Mouse (Mus musculus) adrenal gland, adult 2 months (tissue): ENCODE data around the gene Ebf3. TPM values are rescaled to one million over a fixed set of nuclear protein-coding genes. Genes with fewer than 3 reads are reported as not detected.

Experiments
- DNase-seq: peaks from one replicate; pipeline ENCODE4 v3.0.0; 2021
- polyA plus RNA-seq: library from polyadenylated mRNA; depleted of rRNA; stranded (reverse); fragments of >200 nt; gene quantifications from 2 replicates; pipeline ENCODE4 v1.2.3, GENCODE M21; 2012
- total RNA-seq, 2 experiments: library from RNA; stranded (reverse); gene quantifications; 2 replicates each; pipeline ENCODE4 v1.2.3; 2021

Ebf3 gene
- total and polyA plus RNA-seq, 3 experiments = 3.7 to 8.7 (median 4.5) TPM

DNA sequence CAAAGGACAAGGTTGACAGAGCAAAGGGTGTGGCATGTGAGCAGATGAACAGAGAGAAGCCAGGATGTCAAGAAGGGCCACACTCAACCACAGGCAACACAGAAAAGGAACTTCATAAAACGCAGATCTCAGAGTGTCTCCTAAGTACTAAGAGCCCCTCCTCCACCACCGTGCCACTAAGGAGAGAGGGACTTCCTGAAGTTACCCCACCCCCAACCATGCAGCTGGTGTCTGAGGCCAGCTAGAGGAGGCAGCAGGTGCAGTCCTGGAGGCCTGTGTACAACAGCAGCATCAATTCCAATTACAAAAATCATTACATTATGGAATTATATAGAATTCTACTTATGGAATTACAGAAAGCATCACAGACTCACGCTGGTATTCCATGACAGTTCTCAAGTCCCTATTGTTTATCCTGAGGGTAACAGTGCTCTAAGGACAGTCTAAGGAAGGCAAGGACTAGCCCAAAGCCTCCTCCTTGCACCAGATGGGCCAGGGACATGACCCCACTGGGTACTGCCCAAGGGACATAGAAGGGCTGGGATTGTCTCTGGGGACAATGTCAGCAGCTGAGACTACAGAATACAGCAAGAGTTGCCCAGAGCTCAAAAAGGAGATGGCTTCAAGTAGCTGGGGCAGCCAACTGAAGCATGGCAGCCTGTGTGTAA lies 24.8 kb downstream of the Ebf3 start:
- no peak for DNase-seq

DNA sequence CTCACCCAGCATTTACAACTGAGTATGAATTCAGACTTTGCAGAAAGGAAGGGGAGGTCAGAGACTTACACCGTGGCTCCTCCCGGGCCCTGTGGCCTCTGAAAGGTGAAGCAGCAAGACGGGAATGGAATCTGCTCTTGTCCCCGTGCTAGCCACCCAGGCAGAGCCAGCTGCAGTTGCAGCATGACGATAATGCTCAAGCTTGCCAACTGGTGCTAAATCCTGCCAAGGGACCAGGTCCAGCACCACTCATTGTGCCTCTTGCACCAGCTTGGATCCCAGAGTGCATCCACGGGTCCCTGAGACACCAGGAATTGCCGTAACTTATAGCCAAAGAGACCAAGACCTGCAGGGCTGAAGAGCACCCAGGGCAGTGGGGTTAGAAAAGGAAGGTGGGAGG lies 36.1 kb downstream of the Ebf3 start:
- DNase-seq = peak; percentile 16

DNA sequence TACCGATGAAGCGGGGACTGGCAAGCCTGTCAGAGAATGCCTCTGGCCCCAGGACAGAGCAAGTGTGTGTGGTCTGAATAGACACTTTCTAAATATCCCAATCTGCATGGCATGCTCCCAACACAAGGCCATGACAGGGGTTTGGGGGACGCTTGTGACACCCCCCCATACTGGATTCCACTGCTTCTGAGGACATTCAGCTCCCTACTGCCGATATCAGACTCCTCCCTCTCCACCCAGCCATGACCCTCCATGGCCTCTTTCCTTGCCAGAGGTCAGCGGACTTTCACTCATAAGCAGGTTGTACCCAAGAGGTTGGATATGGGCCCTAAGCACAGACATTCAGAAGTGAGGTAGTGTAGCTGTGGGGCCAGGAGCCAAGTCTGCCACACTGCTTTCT lies 36.5 kb downstream of the Ebf3 start:
- DNase-seq = no peak

DNA sequence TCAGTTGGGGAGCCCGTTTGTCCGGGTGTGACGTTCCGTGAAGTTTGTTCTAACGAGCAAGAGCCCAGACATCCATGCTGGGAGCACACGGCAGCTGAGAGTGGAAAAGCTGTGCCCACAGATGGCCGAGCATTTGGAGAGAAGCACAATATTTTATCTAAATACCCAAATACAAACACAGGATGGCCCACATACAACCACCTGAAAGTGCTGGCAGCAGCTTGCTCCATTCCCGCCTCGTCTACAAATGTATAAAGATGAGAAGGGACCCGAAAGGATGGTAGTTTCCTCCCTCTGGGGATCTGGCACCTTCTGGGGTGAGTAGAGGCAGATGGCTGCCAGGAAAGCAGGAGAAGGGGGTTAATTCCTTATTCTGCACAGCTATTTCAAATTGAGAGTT lies 42.0 kb downstream of the Ebf3 start:
- no peak for DNase-seq

DNA sequence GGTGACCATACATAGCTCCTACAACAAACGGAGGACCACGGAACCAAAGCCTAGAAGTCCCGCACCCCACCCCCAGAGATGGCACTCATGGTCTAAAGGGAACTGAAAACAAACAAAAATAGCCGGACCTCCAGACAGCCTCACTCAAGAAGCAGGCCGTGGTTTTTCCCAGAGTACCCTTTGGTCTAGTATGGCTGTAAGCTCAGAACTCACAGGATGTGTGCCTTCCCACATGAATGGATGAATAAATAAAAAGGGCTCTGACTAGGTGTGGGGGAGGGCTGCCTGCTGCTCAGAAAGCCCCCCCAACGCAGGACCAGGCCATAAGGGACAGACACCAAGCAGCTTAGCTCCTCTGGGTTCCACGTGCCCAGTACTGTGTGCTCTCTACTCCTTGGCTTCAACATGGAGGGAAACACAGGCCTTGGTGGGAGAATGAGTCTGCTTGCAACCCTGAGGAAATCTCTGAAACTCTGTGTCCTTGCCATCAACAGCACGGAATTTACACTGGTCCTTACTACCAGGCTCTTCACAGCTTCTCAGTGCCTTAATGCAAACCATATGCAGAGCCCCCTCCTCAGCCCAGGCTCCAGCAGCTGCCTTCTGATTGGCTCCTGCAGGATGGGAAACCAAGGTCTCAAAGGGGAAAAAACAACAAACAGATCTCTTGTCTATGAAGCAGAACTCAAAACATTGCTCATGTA lies 45.6 kb downstream of the Ebf3 start:
- no peak for DNase-seq

DNA sequence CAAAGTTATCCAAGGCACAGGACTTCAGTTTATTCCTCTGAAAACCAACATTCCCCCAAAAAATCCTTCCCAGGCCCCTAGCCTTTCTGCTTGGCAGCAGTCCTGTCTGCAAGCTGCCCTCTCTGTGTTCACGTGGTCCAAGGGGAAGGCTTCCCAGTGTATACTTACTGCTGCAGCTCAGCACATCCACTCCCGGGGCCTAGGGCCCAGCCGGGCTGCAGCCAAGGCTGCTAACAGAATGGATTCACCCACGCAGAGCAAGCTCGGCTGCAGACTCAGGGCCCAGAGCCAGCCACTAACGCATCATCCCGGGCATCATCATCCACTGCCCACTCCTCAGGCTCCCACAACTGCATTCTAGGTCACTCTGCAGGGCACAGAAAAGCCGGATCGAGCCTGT lies 46.8 kb downstream of the Ebf3 start:
- DNase-seq = no peak

DNA sequence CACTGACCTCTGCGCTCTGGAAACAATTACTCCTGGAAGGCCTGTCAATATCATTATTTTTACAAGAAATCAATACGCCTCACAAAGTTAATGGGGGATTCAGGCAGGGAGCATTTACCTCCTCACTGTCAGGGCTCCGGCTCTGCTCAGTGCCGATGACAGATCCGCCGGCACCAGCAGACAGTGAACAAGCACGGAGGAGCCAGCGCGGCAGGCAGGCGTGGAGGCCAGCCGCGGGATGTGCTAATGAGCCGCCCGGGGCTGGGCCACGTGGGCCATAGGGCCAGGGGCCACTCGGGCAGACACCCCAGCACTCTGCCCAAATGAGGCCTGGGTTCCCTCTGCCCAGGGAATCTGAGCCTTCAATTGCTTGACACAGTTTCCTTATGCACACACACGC lies 47.7 kb downstream of the Ebf3 start:
- DNase-seq = no peak

DNA sequence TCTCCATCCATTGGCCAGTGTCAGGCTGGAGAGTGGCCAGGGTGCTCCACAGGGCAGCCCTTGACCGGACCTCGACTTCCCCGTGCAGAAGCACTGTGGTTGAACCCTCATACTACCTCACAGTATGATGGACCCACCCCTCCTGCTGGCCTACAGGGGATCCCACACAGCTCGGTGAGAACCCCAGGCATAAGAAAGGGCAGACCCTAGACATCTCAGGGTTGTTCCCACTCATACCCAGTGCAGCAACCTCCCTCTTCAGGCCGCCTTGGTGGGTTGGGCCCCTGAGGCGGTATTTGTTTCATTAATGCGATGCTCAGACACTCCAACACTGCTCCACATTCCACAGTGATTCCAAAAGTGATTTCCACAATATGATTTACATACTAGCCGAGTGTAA lies 51.9 kb downstream of the Ebf3 start:
- DNase-seq = no peak

DNA sequence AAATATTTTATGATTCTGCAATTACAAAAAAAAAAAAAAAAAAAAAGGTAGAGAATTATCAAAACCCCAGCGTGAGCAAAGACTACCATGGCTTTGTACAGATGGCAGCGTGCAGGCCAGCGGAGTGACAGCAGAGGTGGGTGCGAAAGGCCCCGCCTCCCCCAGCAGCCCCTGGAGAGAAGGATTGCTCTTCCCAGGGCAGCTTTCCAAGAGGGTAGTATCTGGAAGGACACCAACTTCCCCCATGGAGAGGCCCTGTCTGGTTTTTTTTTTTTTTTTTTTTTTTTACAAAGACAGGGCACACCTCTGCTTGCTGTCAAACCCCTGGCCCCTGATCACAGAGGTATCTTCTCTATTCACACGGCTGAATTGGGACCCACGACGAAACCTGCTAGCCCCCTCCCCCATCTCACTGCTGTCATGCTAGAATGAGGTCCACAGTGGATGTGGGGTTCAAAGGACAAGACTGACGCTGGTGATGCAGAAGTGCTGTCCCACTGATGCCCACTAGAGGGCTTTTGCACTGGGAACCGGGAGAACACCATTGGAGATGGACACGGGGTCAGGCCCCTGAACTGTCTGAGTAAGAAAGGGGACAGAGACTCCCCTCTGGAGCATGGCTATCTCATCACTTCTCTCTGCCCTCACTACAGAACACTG lies 67.9 kb downstream of the Ebf3 start:
- DNase-seq = peak; percentile 61

DNA sequence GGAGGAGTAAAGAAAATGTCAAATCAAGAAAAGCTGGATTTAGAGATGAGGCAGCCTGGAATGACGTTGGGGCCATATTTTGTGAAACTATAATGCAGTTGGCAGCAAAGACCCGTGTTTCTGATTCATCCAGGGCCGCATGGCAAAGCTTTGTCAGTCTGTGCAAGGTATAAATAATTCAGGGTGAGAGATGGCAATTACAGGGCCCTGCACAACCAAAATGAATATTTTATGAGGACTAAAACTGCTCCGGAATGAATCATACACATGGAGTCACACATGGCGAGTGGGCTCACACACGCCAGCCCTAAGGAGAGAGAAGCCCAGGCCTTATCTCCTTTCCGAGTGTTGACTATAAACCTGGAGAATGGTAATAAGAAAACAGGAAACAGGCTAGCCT lies 69.4 kb downstream of the Ebf3 start:
- no peak for DNase-seq

DNA sequence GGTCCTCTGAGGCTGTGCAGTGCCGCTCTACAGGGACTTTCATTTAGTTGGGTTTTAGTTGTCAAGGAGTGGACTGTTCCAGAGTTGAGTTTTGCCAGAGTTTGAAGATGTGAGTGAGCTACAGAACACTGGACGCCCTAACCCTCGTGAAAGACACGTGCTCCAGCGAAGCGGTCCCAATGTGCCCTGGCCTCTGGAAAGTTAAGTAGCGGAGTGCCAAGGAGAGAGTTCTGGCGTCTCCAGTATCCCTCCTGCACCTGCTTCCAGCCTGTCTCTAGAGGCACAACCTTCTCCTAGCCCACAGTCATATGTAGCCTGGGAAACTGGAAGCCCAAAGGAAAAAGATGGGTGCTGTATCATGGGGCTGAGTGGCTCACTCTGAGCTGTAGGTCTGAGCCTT lies 73.8 kb downstream of the Ebf3 start:
- peak; percentile 12 for DNase-seq

DNA sequence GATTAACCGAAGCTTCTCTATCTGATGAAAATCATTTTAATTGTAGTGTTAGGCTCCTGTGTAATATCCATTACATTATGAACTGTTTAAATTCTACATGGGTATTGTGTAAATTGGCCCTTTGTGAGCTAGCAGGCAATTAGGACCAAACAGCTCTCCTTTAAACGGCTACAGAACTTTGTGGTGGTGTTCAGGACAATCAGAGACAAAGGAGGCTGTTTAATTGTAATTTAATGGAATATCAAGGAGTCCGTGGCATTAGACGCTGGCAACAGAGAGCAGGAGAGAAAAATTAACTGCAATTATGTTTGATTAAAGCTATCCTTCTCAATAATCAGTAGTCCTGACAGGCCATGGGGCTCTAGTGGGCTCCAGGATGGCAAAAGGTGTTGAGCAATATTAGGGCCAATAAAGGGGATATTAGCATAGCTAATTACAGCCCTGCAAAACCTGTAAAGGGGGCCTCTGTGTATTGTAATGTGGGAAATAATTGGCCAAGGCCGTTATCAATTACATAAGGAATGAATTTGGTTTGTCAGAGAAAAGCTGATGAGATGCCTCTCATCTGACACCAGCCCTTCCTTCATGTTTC lies 74.6 kb downstream of the Ebf3 start:
- DNase-seq = no peak

DNA sequence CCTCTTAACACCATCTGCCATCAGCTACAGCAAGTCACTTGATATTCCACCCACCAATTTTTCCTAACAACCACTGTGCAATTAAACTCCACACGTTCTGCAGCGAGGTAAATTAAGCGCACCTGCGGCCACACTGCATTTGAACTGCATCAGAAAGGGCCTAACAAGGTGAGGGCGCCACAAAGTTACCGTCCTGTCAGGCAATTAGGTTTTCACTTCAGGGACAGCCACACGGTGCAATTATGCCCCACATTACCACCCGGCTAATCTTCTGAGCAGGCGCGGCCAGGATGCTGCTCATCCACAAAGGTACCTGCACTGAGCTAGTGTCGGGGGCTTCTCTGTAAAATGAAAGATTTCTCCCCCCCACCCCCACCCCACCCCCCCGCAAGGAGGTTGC lies 76.8 kb downstream of the Ebf3 start:
- DNase-seq = no peak

DNA sequence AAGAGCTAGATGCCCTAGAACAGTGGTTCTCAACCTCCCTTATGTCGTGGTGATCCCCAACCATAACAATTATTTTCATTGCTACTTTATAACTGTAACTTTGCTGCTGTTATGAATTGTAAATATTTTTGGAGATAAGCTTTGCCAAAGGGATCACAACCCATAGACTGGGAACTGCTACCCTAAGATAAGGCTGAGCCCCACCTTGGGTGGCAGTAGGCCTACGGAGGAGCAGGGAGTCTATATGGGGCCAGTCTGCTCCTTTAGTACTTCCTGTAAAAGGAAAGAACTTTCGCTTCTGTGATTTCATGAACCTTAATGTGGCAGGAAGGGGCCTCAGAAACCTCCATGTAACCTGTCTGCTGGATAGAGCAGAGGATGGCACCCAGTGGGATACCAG lies 90.4 kb downstream of the Ebf3 start:
- no peak for DNase-seq

DNA sequence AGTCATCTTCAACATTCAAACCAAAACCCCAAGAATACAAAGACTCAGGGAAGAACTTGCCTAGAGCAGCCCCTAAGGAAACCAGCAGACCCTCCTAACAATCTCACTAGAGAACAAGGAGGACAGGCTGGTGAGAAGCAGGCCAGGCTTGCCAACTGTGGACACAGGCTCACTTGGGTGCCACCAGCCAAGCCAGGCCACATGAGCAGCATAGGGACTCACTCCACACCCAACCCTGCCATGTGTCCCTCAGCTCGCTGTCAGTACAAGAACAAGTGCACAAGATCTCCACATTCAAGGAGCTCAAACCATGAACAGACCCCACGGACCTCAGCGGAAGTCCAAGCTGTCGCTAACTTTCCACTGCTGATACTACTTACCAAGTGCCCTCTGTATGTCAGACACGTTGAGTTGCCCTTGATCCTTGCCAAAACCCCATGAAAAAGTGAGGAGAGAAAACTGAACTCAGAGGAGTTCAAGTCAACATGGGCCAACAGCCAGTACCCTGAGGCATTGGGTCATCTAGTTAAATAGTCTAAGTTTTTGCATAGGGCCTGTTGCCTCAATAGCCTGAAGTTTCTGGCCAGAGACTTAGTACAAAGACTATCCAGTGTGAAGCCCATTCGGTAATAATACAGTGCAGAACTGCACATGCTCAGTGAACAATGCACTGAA lies 91.3 kb downstream of the Ebf3 start:
- DNase-seq = no peak

DNA sequence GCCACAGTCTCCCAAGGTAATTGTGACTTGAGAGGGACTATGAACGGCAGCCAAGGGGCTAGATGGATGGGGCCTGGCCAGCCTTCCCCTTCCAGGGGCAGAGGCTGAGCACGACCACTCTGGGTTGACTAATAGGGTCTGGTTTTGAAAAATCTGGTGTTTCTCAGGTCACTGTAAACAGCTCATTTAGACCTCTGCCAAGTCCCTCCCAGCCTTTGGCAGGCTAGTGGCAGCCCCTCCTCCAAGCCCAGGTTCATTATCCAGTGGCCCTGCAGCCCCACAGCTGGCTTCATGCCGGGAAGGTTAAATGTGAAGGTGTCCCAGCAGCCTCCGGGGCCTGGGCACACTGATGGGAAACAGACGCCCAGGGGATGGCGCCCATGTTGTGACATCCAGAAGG lies 92.6 kb downstream of the Ebf3 start:
- peak; percentile 65 for DNase-seq

DNA sequence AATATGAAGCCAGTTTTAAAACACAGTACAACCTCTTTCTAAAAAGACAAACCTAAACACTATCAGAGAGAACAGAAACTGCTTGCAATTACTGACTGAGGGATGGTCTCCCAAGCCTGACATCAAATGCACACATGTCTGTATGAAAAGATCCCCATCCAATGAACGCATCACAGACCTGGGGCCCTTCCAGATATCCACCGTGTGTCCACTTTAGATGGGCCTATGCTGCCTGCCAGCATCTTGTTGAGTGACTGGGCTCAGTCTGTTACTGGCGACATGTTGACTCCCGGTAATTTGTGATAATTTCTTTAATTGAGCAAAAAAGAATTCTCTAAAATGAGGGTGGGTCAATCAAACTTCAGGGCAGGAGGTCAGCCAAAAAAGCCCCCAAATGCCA lies 93.8 kb downstream of the Ebf3 start:
- no peak for DNase-seq

DNA sequence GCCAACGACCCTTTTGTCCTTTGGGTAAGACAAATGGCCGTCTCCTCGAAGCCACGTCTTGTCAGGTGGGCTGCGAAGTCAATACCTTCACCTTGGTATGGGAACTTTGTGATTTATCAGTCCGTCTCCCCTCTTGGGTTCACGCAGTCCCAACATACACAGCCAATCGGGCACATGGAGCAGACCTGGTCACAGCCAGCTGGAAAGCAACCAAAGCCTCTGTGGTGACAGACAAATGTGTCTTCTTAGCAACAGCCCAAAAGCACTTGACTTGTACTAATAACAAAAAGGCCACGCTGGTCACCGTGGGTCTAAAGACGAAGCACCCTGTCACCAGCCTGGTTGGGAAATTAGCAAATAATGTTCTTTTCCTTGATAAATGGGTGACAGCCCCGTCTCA lies 95.5 kb downstream of the Ebf3 start:
- DNase-seq = no peak

DNA sequence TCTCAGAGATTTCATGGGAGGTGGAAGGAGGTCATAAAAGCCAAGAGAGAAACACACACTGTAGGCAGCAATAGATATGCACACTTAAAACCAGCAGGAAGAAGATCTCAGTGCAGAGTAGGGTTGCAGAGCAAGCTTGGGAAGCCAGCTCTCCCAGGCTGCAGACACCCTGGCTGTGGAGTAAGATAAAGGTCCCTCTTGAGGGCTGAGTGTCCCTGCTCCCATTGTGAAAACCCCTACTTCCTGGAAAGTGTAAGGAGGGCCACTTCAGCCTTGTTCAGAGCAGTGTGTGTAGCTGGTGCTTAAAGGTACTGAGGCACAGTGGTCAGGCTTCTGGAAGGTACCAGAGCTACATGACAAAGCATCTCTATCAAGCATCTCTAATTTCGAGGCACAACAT lies 100.8 kb downstream of the Ebf3 start:
- no peak for DNase-seq

DNA sequence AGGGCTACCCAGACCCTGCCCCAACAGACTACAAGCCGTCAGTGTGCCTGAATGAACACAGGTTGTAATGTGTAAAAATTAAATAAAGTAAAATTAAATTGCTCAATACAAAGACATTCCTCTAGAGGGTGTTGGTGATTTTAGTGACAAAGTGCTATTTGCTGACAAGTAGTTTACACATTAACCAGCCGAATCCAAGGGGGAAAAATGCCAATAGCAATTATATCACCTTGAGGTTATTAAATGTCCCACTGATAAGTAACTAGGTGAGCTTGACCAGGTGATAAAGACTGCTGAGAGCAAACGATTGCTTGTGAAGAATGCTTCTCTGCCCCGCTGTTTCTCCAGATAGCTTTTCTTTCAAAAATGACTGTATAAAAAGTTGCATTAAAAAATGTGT lies 102.9 kb downstream of the Ebf3 start:
- DNase-seq = no peak

DNA sequence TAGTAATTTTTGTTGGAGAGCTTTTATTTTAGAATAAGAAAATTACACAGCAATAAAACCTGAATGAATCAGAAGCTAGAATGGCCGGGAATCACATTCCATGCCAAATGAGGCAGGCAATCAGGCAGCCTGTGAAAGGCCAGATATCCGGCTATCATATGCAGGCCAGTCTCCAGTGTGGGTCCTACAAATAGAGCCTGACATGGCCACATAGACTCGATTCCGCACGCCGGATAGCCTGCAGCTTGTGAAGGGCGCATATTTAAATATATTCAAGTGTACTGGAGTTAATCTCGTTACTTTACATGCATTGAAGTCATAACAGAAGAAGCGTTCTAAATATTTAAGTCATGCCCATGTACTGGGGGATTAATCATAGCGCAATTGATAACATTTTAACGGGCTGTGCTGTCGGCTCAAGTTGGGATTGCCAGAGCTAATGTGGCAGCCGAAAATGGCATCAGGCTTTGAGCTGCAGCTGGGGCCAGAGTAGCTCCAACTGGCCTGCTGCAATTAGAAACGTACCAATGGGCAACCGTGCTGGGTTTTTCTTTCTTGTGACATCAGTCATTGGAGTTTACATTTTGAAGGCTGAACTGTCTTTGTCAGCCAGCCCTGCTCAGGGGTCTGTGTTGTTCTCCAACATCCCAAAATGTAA lies 104.4 kb downstream of the Ebf3 start:
- no peak for DNase-seq

DNA sequence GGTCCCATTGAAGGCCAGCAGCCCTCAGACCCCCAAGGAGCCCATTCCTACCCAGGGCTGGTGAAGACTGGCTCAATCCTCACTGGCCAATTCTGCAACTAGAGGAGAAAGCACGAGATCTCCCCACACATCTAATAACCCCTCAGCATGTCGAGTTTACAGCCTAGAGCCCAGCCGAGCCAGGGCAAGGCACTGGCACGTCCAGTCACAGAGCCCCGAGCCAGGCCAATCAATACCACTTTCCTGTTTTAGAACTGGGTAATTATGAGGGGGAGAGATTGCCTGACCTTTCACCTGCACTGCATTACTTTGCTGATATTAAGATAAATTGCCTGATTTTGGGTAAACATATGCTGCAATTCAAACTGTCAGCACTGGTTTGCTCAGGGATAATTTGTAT lies 105.7 kb downstream of the Ebf3 start:
- no peak for DNase-seq
